Mouse (Mus musculus) neutrophil, adult 5-6 weeks (primary cell): ENCODE data around the gene Mindy1. TPM values are rescaled to one million over a fixed set of nuclear protein-coding genes. Genes with fewer than 3 reads are reported as not detected.

Experiments
- ATAC-seq: fragments of 151-379, 151-347 bp; 2 replicates; pipeline ENCODE4 v1.8.0; 2017; ENCODE audit warnings: mild to moderate bottlenecking, moderate TSS enrichment; ENCODE audit not compliant: insufficient number of reproducible peaks, poor library complexity, low FRiP score, severe bottlenecking; ENCODE audit errors: extremely low read depth
- total RNA-seq: library from RNA; stranded (forward); fragments of 200-1000 nt; gene quantifications from 2 replicates; pipeline ENCODE4 v1.2.3, GENCODE M21; 2017

Gene Mindy1
- total RNA-seq, 1 experiment from 2014 or later, result 116 TPM

DNA sequence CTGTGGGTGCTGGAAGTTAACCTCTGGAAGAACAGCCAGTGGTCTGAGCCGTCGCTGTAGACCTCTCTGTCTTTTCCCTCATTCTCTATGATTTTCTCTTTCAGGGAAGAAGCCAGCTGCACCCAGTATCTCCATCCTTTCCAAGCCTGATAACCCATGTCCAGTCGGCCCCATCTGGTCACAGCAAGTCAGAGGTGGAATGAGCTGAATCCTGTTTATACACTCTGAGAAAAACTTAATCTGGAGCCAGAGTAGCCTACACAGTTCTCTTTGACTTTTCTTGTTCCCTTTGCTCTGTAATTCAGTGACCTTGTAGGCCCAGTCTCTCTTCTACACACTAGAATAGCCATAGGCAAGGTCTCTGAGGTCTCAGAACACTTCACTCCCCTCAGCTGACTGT, 6.4 kb downstream of the Mindy1 start:
- ATAC-seq, result no peak

DNA sequence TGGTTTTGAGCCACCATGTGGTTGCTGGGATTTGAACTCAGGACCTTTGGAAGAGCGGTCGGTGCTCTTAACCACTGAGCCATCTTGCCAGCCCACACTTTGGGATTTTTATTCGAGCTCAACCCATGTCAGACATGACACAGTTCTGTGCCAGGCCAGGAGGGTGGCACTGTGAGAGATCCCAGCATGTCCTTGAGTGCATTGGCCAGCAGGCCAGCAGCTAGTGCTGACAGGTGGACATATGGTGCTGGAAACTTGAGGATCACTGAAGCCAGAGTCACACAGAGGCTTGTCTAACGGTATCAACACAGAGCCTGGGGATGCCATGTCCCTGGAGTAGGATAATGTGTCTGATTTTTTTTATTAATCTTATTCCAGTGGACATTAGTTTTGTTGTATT, 8.3 kb downstream of the Mindy1 start:
- ATAC-seq, result no peak

DNA sequence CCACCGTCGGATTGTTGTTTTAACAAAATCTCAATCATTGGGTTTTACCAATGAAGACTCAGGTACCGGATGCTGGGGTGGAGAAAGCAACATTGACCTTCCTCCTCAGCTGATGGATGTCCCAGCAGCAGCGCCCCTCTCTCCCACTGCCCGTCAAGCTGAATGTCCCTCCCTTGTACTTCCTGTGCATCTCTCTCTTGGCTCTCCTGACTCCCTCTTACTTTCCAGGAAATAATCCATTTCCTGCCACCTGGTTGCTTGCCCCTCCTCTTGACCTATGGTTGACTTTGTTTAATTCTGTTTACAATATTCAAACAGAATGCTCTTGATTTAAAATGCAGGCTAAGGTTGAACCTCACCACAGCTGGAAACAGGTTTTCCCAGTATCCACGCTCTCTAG, 9.0 kb downstream of the Mindy1 start:
- ATAC-seq, result no peak

DNA sequence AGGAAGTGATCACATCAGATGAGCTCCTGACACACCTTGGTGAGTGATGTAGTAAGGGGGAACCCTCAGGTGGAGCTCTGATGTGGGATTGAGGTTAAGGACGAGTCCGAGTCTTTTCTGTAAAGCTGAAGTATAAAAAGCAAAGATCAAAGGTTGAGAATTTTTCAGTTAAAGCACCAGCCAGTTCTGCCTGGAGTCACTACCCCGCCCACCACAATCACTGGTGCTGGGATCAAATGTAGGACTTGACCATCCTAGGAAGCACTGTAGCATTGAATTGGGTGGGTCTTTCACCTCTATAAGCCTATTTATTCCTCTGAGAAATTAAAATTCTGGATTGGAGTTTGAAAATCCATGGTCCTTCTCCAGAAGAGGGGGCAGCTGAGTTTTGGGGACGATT, 9.9 kb downstream of the Mindy1 start:
- no peak for ATAC-seq

DNA sequence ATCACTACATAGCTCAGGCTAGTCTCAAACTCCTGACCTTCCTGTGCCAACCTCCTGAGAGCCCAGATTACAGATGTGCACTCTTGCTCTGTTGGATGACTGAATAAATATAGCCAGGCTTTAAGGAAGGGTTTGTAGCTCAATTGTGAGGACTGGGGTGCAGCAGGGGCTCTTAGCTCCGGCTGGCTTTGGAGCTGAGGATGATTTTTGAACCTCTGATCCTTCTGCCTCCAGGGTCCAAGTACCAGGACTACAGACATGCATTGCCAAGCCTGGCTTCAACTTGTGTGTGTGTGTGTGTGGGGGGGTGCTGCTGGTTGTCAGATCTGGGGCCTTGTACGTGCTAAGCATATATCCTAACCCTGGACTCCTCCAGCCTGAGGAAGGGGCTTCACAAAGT, 11.8 kb downstream of the Mindy1 start:
- ATAC-seq, result no peak

DNA sequence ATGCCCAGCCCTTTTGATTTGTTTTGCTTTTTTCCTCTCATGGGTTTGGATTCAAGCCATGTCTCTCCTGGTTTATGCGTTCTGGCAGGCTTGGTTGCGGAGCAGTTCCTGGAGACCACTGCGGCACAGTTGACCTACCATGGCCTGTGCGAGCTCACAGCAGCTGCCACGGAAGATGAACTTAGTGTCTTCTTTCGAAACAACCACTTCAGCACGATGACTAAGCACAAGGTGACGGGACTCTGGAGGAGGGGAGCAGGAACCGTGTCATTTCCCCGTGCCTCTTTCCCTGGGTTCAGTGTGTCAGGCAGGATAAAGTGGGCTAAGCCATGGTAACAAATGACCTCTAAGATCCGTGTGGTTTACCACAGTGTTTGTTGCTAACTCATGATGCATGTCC, 12.4 kb downstream of the Mindy1 start:
- peak; percentile 93 for ATAC-seq

DNA sequence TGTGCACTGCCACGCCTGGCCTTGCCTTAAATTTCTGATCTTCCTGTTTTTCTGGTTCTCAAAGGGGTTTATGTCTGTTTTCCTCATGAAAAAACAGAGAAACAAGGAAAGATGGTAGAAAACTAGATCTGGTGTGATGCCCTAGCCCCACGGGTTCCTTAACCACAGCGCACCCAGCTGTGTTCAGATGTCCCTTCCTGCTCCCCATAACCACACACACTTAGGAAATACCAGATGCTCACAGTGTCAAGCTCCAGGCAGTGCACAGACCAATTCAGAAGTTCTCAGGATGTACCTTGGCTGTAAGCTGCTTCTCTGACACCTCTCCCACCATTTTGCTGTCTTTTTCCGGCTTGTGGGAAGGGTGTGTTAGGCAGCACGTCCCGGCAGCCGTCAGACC, 13.2 kb downstream of the Mindy1 start:
- ATAC-seq, result no peak

DNA sequence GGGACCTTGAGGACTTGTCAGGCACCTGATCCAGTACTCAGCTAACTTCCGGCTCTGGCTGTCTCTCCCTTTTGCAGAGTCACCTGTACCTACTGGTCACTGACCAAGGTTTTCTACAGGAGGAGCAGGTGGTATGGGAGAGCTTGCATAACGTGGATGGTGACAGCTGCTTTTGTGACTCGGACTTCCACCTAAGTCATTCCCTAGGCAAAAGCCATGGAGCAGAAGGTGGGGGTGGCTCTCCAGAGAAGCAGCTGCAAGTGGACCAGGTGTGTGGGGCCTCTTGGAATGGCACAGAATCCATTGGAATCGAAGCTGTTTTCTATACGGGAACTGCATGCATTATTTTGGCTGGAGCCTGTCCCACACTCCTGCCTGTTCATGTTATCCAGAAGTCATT, 13.6 kb downstream of the Mindy1 start:
- ATAC-seq, result no peak

DNA sequence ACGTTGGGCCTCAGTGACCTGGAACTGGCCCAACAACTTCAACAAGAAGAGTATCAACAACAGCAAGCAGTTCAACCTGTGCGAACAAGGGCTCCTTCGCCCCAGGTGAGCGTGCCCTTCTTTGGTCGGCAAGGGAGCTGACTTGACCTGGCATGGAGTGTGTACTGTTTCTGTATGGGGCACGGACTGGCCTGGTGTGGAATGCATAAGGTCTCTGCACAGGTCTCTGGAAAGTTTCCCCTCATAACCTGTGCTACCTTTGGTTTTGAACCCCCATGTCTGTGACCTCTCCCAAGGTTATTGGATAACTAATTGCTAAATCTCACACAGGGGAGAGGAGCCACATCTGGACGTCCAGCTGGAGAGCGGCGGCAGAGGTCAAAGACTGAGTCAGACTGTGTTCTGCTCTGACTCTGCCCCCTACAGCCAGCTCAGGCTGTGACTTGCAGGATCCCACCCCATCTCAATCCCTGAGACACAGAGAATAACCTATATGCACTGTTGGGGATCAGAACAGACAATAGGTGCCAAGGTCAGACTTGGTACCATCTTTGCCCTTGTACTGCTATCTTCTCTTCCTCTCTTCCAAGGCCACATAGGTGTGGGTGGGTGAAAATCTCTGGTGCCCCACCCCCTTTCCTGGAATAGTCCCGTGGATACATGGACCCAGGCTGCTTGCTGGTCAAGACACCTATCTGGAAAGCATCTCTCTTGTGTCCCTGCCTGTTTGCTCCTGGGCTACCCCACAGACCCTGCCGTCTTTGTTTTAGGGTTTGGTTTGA, 14.4 kb downstream of the Mindy1 start:
- ATAC-seq, result no peak

DNA sequence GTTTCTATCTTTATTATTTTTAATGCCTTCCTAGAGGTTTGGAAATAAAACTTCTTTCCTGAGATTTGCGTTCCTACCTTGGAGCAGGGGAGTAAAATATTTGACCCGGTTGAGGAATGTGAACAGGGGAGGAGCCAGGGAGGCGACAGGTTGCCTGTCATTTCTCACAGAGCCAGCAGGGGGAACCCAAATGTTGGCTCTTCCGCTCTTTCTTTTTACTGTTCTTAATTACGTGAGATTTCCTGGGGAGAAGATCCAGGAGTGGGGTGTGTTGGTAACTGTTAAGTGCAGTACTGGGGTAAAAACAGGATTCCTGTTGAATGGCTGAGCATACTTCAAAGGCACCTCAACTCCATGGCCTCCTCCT, 14.9 kb downstream of the Mindy1 start:
- ATAC-seq, result peak; percentile 37; the same call in 1 of the 2 replicates

DNA sequence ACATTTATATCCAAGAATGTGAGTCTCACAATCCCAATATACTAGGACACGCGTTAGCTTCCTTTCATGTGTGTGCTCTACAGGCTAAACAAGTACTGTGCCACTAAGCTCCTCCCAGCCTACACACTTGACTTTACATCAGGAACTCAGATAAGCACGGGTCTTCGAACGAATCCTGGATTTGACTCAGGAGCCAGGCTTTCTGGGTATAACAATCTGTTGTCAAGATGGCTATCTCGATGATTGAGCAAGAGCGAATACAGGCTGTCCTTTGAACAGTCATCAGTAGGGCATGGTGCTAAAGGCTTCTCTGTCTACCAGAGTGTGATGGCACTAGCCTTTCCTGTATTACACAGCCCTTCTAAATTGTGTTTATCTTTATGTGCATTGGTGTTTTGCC, 16.9 kb downstream of the Mindy1 start:
- no peak for ATAC-seq

DNA sequence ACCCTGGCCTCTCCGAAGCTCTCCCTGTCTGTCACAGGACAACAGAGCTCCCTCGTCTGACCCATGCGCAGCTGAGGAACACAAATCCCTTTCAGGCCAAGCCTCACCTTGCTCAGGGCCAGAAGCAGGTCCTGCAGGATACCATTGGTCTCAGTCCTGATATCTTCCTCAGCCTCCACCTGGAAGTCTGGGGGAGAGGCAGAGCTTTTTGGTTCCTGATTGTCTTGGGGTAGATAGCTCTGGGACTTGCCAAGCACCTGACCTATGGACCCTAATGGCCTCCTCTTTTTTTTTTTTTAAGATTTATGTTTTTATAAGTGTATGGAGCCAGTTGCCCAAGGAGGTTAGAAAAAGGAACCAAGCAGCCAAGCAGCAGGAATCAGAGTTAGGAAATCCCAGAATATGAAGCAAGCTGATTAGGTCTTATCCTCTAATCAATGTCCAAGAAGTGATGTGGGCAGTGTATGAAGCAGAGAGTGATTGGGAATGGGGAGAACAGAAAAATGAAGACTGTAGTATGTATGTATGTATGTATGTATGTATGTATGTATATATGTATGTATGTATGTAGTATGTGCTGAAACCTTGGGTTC, 20.2 kb downstream of the Mindy1 start:
- no peak for ATAC-seq

DNA sequence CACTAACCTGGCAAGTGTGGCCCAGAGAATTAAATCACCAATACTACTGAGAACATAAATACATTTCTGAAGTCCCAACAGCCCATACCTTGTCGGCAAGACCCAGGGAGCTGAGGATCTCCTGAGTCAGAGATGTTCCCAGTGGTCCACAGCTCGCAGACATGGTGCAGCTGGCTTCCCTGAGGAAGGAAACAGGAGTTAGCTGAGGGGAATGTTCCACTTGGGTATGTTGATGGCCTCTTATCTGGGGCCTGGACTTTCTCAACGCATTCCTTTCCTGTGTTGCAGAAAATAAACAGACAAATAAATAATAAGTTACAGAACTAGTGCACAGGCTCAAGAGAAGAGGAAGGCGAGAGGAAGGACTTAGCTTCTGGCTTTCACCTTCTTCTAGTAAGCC, 25.1 kb downstream of the Mindy1 start:
- no peak for ATAC-seq

DNA sequence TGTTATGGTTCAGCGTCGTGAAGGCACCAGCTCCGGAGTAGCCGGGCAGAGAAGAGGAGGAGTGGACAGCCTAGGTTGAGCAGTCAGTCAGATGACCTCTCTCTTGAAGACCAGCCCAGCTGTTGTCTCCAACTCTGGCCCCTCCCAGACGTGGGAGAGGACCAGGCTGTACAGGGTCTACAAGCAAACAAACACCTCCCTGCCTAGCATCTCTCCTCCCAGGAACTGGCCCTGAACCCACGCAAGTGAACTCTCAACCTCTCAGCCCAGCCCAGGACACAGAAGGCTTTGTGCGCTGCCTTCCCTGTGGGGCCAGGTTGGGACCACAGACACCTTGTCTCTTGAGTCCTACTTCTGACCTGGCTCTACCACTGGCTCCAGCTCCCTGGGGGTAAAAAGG, 26.0 kb downstream of the Mindy1 start, which contains the start of gene Anxa9:
Gene Anxa9, minus strand, starts transcription at position 77 of the 400 bp plus-strand sequence.
- ATAC-seq, result no peak

DNA sequence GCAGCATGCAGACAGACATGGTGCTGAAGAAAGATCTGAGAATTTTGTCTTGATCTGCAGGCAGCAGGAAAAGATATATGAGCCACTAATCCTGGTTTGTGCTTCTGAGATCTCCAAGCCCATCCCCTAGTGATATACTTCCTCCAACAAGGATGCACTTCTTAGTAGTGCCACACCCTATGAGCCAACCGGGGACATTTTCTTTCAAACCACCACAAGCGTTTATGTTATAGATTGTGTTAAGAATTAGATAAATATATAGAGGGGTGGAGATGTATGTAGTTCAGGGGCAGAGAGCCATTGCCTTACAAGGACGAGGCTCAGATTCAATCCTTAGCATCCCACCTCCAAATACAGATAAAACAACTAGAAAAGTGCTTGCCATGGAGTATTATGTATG, 29.4 kb downstream of the Mindy1 start:
- ATAC-seq, result no peak

DNA sequence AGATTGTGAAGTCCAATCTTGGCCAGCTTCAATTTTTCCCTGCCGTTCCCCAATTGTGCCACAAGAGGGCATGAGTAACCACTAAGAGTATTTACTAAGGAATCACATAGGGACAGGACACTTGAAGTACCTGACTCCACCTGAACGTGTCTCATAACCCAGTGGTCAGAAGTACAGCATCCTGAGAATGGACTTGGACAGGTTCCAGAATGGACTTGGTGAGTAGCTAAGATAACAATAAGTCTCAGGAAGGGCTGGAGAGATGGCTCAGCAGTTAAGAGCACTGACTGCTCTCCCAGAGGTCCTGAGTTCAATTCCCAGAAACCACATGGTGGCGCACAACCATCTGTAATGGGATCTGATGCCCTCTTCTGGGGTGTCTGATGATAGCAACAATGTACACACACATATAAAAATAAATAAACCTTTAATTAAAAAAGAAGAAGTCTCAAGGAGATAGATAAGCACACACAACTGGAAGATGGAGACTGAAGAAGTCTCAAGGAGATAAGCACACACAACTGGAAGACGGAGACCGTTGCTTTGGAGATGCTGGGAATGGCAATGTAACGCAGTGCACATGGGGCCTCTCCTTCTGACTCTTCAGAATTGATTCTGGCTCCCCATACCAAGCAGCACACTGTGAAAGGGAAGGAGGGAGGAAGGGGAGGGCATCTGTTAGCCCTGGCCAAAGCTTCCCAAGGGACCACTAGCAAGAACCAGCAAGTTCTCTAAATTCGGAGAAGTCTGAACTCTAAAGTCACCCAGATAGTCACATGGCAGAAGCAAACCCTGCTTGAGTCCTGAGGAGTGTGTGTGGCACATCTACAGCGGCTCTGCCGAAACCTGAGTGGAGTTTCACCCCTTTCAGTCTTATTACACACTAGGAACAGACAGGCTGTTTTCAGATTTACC, 30.1 kb downstream of the Mindy1 start:
- peak; percentile 54 for ATAC-seq

DNA sequence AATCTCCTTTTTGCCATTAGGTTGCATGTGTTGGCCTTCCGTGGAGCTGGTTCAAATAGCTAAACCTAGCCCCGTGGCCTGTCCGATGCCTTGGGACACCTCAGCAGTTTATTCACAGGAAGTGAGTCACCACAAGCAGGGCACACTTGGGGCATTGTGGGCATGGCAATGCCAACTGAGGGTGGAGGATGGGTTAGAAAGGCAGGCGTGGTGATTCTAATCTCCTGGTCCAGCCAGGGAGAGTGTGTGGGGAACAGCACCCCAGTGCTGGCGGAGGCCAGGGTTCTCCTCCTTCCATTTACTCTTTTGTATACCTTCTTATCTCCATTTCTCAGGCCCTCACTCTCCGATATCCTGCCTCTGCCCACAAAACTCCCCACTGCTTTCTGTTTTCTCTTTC, 31.5 kb downstream of the Mindy1 start:
- ATAC-seq, result peak; percentile 51; the same call in 1 of the 2 replicates

DNA sequence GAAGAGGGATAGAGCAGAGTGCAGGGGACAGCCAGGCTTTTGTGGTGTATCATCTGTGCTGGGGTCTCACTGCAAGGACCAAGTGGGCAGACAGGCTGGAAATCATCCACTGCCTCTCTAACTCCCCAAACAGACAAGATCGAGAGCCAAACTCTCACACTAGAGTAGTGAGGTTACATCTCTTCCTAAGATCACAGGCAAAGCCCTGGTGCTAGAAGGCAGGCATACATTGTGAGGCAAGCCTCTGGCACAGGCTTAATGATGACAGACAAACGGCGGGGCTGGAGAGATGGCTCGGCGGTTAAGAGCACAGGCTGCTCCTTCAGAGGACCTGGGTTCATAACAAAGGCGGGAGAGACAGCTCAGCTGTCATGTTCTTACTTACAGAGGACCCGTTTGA, 32.3 kb downstream of the Mindy1 start:
- no peak for ATAC-seq

DNA sequence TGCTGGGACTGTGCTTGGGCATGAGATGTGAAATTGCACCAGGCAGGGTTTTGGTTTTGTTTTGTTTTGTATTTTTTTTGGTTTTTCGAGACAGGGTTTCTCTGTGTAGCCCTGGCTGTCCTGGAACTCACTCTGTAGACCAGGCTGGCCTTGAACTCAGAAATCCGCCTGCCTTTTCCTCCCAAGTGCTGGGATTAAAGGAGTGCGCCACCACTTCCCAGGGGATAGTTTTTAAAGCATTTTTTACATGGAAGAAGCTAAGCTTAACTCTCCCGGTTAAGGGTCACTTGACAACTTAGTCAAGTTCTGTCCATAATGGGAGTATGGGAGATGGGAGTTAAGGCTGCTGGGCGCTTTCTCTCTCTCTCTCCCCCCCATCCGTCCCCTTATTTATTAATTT, 32.9 kb downstream of the Mindy1 start:
- no peak for ATAC-seq
